Mouse (Mus musculus): ENCODE data around the gene Tmem219. TPM values are rescaled to one million over a fixed set of nuclear protein-coding genes. Genes with fewer than 3 reads are reported as not detected.

The Tmem219 gene
- polyA plus RNA-seq (2012): 54.6 and 89.1 TPM in 2 replicates

GRCm38 (mm10) chr7:126922624-126923060 lies at the start of gene Tmem219:
Gene Tmem219, minus strand, starts transcription at chr7:126922917.
- TF ChIP-seq GATA1 (IDR thresholded peaks at IDR 0.05; ENCODE audit: low read length): no peak

GRCm38 (mm10) chr7:126967361-126967760 lies 44.6 kb upstream of the Tmem219 start:
- TF ChIP-seq GATA1 (IDR thresholded peaks at IDR 0.05; ENCODE audit: low read length): no peak

GRCm38 (mm10) chr7:126965568-126965967 lies 42.9 kb upstream of the Tmem219 start:
- TF ChIP-seq GATA1 (IDR thresholded peaks at IDR 0.05; ENCODE audit: low read length): no peak

GRCm38 (mm10) chr7:126963548-126964286 lies 41.0 kb upstream of the Tmem219 start:
- no peak for TF ChIP-seq GATA1 (IDR thresholded peaks at IDR 0.05; ENCODE audit: low read length)

- no peak for TF ChIP-seq GATA1 (IDR thresholded peaks at IDR 0.05; ENCODE audit: low read length)
Observed at GRCm38 (mm10) chr7:126961965-126962364, 39.2 kb upstream of the Tmem219 start.

GRCm38 (mm10) chr7:126961095-126961494 lies 38.4 kb upstream of the Tmem219 start:
- TF ChIP-seq GATA1 (IDR thresholded peaks at IDR 0.05; ENCODE audit: low read length): no peak

GRCm38 (mm10) chr7:126959780-126960179 lies 37.1 kb upstream of the Tmem219 start:
- no peak for TF ChIP-seq GATA1 (IDR thresholded peaks at IDR 0.05; ENCODE audit: low read length)

- no peak for TF ChIP-seq GATA1 (IDR thresholded peaks at IDR 0.05; ENCODE audit: low read length)
Observed at GRCm38 (mm10) chr7:126955125-126955524, 32.4 kb upstream of the Tmem219 start.

- no peak for TF ChIP-seq GATA1 (IDR thresholded peaks at IDR 0.05; ENCODE audit: low read length)
Observed at GRCm38 (mm10) chr7:126952646-126953045, 29.9 kb upstream of the Tmem219 start.

- no peak for TF ChIP-seq GATA1 (IDR thresholded peaks at IDR 0.05; ENCODE audit: low read length)
Observed at GRCm38 (mm10) chr7:126951741-126952140, 29.0 kb upstream of the Tmem219 start.

GRCm38 (mm10) chr7:126950647-126951615 lies 28.2 kb upstream of the Tmem219 start:
- no peak for TF ChIP-seq GATA1 (IDR thresholded peaks at IDR 0.05; ENCODE audit: low read length)

- TF ChIP-seq GATA1 (IDR thresholded peaks at IDR 0.05; ENCODE audit: low read length): no peak
Observed at GRCm38 (mm10) chr7:126949793-126950646, 27.3 kb upstream of the Tmem219 start, which contains the start of gene Sez6l2. Gene Sez6l2, plus strand, starts transcription at chr7:126950563.

GRCm38 (mm10) chr7:126949403-126949792 lies 26.7 kb upstream of the Tmem219 start, which contains the start of gene Asphd1:
Gene Asphd1, minus strand, starts transcription at chr7:126949582.
- no peak for TF ChIP-seq GATA1 (IDR thresholded peaks at IDR 0.05; ENCODE audit: low read length)

- no peak for TF ChIP-seq GATA1 (IDR thresholded peaks at IDR 0.05; ENCODE audit: low read length)
Observed at GRCm38 (mm10) chr7:126948626-126949025, 25.9 kb upstream of the Tmem219 start.

GRCm38 (mm10) chr7:126946530-126946929 lies 23.8 kb upstream of the Tmem219 start:
- TF ChIP-seq GATA1 (IDR thresholded peaks at IDR 0.05; ENCODE audit: low read length): no peak
